Mouse (Mus musculus): Measurements from ENCODE around the gene Mfsd9. TPM values are rescaled to one million over a fixed set of nuclear protein-coding genes. Genes with fewer than 3 reads are reported as not detected.

Gene Mfsd9
- polyA plus RNA-seq, 1 experiment from 2014 or later: 4.5 TPM

DNA sequence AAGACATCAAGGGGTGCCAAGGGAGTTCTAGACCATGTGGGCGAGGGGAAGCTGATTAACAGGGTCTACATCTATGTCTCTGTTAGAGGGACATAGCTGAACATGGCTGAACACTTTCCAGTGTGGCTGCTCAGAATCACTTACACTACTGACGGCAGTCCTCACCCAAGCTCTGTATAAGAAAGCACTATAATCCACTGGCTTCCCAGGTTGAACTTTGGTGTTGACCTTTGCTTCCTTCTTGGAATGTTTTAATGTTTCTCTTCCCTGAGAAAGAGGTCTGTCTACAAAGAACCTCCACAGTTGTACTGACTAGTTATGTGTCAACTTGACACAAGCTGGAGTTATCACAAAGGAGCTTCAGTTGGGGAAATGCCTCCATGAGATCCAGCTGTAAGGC lies 14.4 kb downstream of the Mfsd9 start:
- no peak for ATAC-seq (ENCODE audit: low FRiP score, low read depth)
- 72% methylated on average over 2 of the region's 2 CpGs for WGBS
- H3K4me3 ChIP-seq: no peak overlapping the region
- no peak overlapping the region for H3K9ac ChIP-seq
- peaks cover 42% of the 10 kb centered on the region for H3K36me3 ChIP-seq
- H3K4me2 ChIP-seq (replicated peaks): no peak overlapping the region
- no peak overlapping the region for H3K27ac ChIP-seq
- H3K4me1 ChIP-seq: 0 out of 2 replicates have a peak, but pooled peaks cover 3% of the 10 kb centered on the region
- H3K9me3 ChIP-seq: peaks cover 8% of the 10 kb centered on the region
- no peaks in the 10 kb centered on the region for H3K27me3 ChIP-seq

DNA sequence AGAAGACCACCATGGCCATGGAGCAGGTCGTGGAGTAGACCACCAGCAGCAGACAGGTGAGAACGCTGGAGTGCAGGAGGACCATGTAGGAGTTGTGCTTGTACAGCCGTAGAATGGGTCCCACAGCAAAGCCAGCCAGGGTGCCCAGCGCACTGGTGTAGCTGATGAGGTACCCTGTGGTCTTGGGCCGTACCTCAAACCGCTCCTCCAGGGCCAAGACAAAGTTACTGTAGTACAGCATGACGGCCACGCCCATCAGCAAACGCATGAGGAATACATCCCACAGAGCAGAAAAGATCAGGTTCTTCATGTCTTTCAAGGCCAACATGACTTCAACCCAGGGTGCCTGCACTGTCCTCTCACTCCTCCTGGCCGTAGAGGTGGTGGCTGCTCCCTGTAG lies 16.4 kb downstream of the Mfsd9 start:
- ATAC-seq (ENCODE audit: low FRiP score, low read depth): no peak
- Histone ChIP-seq H3K9ac (no peak overlapping the region), H3K4me2 (replicated peaks) (no peak overlapping the region), H3K27me3 (no peaks in the 10 kb centered on the region), H3K36me3 (peaks cover 22% of the 10 kb centered on the region), H3K27ac (no peak overlapping the region), H3K9me3 (peaks cover 6% of the 10 kb centered on the region), H3K4me1 (0 out of 2 replicates have a peak, but pooled peaks cover 3% of the 10 kb centered on the region), H3K4me3 (no peak overlapping the region)
- 93% methylated on average over 10 of the region's 10 CpGs for WGBS

DNA sequence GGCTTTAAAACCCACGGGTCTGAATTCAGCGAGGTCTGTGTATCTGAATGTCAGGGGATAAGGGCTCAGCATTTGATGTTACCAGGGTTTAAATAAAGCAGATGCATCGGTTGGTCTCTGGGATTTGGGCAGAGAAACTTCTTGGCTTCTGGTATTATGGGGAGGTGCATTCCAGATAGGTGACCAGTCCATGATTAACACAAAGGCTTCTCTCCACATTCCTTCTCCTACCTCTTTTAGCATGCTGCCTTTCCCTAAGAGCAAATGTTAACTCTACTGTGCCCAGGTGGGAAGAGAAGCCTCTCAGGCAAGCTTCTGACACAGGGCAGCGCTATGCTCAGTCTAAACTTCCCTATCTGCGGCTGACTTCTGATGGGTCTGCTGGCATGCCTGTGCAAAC lies 17.3 kb downstream of the Mfsd9 start:
- Histone ChIP-seq H3K4me1 (0 out of 2 replicates have a peak, but pooled peaks cover 3% of the 10 kb centered on the region), H3K4me2 (replicated peaks) (no peak overlapping the region), H3K9ac (no peak overlapping the region), H3K27me3 (no peaks in the 10 kb centered on the region), H3K4me3 (no peak overlapping the region), H3K27ac (no peak overlapping the region), H3K9me3 (no peaks in the 10 kb centered on the region), H3K36me3 (peaks cover 15% of the 10 kb centered on the region)
- WGBS: 84% methylated on average over 5 of the region's 5 CpGs
- no peak for ATAC-seq (ENCODE audit: low FRiP score, low read depth)

DNA sequence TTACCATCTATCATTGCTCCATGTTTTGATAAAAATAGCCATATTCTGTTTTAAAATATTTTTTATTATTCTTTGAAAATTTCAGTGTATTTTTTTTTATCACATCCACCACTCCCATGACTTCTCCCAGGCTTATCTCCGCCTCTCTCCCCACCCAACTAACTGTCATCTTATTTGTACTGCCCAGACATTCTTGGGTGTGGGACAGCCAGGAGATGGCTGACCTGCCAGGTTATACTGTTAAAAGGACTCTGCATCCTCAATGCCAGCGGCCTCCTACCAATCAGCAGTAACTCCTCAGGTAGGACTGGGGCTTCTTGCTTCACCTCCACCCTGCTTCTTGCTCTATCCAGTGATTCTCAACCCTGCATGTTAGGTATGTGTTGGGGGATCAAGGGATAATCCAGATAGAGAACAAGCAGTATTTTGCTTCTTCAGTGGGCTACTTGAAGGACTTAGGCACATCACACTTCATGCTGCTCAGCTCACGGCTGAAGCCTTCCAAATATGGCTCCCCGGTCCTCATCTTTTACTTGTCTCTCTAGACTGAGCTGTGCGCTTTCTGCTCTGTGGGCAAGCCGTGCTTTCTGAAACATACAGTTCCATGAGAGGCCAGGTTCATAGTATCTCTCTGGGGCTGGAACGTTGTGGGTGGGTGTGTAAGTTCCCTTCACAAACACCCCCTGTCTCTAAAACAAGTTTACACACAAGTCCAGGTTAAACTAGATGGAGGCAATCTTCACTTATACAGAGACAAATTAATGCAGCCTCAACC lies 19.1 kb downstream of the Mfsd9 start:
- Histone ChIP-seq H3K9ac (no peak overlapping the region), H3K27ac (no peak overlapping the region), H3K36me3 (peaks cover 15% of the 10 kb centered on the region), H3K4me1 (0 out of 2 replicates have a peak, but pooled peaks cover 3% of the 10 kb centered on the region), H3K4me3 (no peak overlapping the region), H3K27me3 (no peaks in the 10 kb centered on the region), H3K4me2 (replicated peaks) (no peak overlapping the region), H3K9me3 (no peaks in the 10 kb centered on the region)
- WGBS: 90% methylated on average over 7 of the region's 7 CpGs
- no peak for ATAC-seq (ENCODE audit: low FRiP score, low read depth)

DNA sequence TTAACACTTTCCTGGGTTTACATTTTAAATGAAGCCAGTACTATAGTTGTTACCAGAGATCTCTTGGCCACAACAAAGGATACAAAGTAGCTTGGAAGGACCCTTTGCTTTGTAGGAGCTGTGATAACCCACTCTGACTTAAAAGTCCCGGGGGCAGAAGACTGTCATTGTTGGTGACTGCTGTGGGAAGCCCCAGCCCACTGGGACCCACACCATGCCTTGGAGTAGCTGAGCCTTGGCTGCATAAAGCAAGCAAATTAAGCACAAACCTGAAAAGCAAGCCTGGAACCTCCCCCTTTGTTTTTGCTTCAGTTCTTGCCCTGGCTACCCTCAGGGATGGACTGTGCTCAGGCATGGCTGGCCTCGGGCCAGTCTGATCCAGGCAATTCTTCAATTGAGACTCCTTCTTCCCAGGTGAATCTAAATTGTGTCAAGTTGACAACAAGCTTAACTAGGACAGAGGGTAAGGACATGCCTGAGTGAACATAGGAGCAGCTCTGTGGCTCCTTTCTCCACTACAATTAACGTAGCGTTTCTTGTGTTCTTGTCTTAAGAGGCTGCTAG lies 21.1 kb downstream of the Mfsd9 start:
- no peak overlapping the region for H3K9ac ChIP-seq
- H3K4me2 ChIP-seq (replicated peaks): no peak overlapping the region
- no peak overlapping the region for H3K4me3 ChIP-seq
- H3K4me1 ChIP-seq: no peaks in the 10 kb centered on the region
- no peaks in the 10 kb centered on the region for H3K9me3 ChIP-seq
- 75% methylated on average over 4 of the region's 4 CpGs for WGBS
- no peak overlapping the region for H3K27ac ChIP-seq
- H3K27me3 ChIP-seq: no peaks in the 10 kb centered on the region
- no peak for ATAC-seq (ENCODE audit: low FRiP score, low read depth)
- peaks cover 14% of the 10 kb centered on the region for H3K36me3 ChIP-seq

DNA sequence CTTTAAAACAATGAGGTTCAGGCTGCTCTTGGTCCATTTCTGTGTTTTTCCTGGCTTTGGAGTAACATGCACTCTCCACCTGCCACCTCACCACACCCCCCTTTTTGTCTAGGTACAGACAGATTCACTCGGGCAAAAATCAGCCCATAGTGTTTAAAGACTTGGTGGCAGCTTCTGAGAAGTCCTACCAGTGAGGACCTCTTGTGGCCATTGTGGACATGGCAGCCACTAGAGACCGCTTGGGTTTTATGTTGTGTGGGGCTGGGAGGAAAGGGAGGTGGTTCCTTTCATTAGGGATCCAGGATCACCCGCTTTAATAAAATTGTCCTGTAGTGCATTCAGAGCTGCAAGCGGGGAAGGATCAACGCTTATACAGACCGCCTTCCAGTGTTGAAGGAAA lies 21.9 kb downstream of the Mfsd9 start:
- Histone ChIP-seq H3K9ac (no peak overlapping the region), H3K9me3 (no peaks in the 10 kb centered on the region), H3K27me3 (no peaks in the 10 kb centered on the region), H3K4me2 (replicated peaks) (no peak overlapping the region), H3K36me3 (peaks cover 6% of the 10 kb centered on the region), H3K4me1 (no peaks in the 10 kb centered on the region), H3K4me3 (no peak overlapping the region), H3K27ac (no peak overlapping the region)
- ATAC-seq (ENCODE audit: low FRiP score, low read depth): no peak
- WGBS: 30% methylated on average over 6 of the region's 6 CpGs

DNA sequence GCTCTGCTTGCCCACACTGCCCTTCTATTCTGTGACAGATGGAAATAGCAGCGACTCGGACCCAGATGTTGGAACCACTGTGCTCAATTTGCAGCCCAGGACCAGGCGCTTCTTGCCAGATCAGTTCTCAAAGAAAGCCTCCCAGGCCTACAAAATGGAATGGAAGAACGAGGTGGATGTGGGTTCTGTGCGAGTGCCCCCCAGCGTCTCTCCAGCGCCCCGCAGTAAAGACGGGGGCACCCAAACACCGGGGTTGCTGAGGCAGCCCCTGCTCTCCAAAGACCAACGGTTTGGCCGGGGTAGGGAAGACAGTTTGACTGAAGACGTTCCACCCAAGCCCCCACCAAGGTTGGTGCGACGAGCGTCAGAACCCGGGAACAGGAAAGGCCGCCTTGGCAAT lies 22.9 kb downstream of the Mfsd9 start:
- Histone ChIP-seq H3K4me2 (replicated peaks) (no peak overlapping the region), H3K4me3 (no peak overlapping the region), H3K9ac (no peak overlapping the region), H3K9me3 (no peaks in the 10 kb centered on the region), H3K27ac (no peak overlapping the region), H3K27me3 (no peaks in the 10 kb centered on the region), H3K36me3 (no peaks in the 10 kb centered on the region), H3K4me1 (no peaks in the 10 kb centered on the region)
- no peak for ATAC-seq (ENCODE audit: low FRiP score, low read depth)
- 82% methylated on average over 18 of the region's 18 CpGs for WGBS

DNA sequence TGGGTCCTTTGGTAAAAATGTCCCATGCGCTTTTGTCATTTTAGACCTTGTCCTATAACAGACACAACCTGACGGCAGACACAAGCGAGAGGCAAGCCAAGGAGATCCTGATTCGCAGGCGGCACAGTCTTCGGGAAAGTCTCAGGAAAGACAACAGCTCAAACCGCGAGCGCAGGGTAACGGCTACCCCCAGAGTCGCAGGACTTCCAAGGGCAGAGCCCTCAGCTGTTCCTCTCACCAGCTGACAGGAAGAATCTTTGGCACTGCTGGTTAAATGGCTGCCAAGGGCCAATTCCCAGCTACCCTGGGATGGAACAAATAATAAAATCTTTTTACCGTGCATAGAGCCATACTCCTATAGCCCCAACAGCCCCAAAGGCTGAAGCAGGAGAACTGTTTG lies 25.0 kb downstream of the Mfsd9 start:
- 85% methylated on average over 12 of the region's 12 CpGs for WGBS
- ATAC-seq (ENCODE audit: low FRiP score, low read depth): no peak
- no peaks in the 10 kb centered on the region for H3K9me3 ChIP-seq
- no peak overlapping the region for H3K9ac ChIP-seq
- H3K27ac ChIP-seq: no peak overlapping the region
- H3K36me3 ChIP-seq: no peaks in the 10 kb centered on the region
- no peaks in the 10 kb centered on the region for H3K4me1 ChIP-seq
- no peaks in the 10 kb centered on the region for H3K27me3 ChIP-seq
- no peak overlapping the region for H3K4me2 ChIP-seq (replicated peaks)
- no peak overlapping the region for H3K4me3 ChIP-seq

DNA sequence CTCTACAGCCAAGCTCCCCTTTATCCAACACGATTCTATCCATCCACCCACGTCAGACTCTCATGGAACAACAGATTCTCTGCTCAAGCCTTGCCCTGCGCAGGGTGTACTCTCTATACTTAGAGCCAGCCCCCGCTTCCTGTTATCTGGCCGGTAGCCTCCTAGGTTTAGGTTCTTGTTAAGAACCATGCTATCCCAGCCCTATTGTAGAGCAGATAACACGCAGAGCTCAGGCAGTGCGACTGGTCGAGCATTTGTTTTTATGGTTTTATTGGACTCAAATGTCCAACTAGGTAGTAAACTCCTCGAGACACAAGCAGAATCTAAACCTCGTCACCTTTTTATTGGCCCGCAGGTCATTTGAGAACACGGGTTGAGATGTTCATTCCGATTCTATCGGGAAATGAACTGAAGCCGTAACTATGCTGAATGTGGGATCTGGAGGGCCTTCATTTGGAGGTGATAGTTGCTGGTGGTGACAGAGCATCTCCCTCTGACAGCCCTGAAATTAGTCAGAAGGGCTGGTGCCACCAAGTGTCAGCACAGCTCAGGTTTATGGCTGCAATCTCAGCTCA lies 25.7 kb downstream of the Mfsd9 start:
- Histone ChIP-seq H3K9ac (no peak overlapping the region), H3K36me3 (no peaks in the 10 kb centered on the region), H3K27me3 (no peaks in the 10 kb centered on the region), H3K9me3 (no peaks in the 10 kb centered on the region), H3K4me3 (no peak overlapping the region), H3K27ac (no peak overlapping the region), H3K4me1 (no peaks in the 10 kb centered on the region), H3K4me2 (replicated peaks) (no peak overlapping the region)
- ATAC-seq (ENCODE audit: low FRiP score, low read depth): no peak; the same call in 1 of the 2 replicates
- 38% methylated on average over 15 of the region's 15 CpGs for WGBS

DNA sequence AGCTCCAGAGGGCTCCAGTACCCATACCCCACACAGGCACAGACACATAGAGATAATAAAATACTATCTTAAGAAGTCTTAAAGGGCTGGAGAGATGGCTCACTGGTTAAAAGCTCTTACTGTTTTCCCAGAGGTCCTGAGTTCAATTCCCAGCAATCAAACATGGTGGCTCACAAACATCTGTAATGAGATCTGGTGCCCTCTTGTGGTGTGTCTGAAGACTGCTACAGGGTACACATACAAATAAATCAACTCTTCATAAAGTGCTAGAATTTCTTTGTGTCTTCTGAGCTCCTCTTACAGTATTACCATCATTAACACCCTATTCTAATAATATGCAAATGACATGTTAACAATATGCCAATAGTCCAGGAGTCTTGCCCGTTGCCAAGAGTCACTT lies 26.4 kb downstream of the Mfsd9 start:
- ATAC-seq (ENCODE audit: low FRiP score, low read depth): no peak
- no peak overlapping the region for H3K4me3 ChIP-seq
- 93% methylated on average over 1 of the region's 1 CpGs for WGBS

DNA sequence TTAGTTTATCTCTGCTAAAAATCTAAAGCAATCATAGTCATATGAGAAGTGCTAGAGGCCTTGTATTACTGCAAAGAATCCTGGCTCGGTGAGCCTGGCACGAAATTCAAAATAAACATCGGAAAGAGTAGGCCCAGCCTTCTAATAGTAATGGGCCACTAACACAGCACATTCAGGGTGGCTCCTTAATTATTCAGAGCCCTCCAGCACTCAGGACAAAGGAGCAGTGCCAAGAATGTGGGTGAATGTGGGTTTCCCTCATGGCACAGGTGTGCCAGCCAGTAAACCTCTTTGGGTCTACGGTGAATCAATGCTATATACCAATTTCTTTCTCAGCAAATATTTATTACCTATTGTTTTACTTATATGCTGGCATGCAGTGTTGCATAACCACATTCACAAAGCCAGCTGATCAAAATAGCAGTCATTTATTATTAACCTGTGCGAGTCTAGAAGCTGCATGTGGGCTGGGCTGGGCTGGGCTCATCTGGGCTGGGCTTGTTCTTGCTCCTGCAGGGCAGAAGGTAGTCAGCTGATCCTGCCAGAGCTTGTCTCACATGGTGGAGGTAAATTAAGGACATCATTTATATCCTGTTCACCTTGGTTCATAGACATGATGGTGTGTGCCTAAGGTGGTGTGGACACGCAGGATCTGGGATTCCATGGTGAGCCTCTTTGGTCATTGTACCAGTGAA lies 30.6 kb downstream of the Mfsd9 start:
- no peaks in the 10 kb centered on the region for H3K36me3 ChIP-seq
- H3K4me2 ChIP-seq (replicated peaks): no peak overlapping the region
- no peak overlapping the region for H3K27ac ChIP-seq
- no peak overlapping the region for H3K4me3 ChIP-seq
- H3K4me1 ChIP-seq: no peaks in the 10 kb centered on the region
- ATAC-seq (ENCODE audit: low FRiP score, low read depth): no peak
- H3K9ac ChIP-seq: no peak overlapping the region
- H3K9me3 ChIP-seq: no peaks in the 10 kb centered on the region
- WGBS: 83% methylated on average over 6 of the region's 6 CpGs
- H3K27me3 ChIP-seq: no peaks in the 10 kb centered on the region

More for the DNA sequence above, 26.4 kb downstream of the Mfsd9 start:
- no peaks in the 10 kb centered on the region for H3K4me1 ChIP-seq
- no peaks in the 10 kb centered on the region for H3K36me3 ChIP-seq
- H3K4me2 ChIP-seq (replicated peaks): no peak overlapping the region
- no peak overlapping the region for H3K27ac ChIP-seq
- H3K9ac ChIP-seq: no peak overlapping the region
- no peaks in the 10 kb centered on the region for H3K27me3 ChIP-seq
- H3K9me3 ChIP-seq: no peaks in the 10 kb centered on the region

DNA sequence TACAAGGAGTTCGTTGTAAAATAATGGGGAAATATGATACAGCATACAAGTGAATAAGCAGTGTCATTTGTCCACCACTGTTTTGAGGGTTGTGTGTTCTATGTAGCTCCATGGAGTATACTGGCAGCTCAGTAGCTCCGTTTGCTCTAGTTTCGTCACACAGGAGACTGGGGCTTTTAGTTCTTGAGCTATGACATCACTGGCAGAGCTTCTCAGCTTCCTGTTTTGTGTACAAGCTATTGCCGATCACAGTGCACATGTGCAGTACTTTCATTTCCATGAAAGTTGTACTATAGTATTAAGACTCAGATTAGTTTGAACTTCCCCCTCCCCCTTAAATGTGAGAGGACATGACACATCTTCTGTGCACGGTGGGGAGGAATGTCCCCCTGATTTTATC lies 44.4 kb downstream of the Mfsd9 start:
- Histone ChIP-seq H3K9me3 (no peaks in the 10 kb centered on the region), H3K4me3 (no peak overlapping the region), H3K27ac (no peak overlapping the region), H3K27me3 (no peaks in the 10 kb centered on the region), H3K36me3 (no peaks in the 10 kb centered on the region), H3K4me1 (no peaks in the 10 kb centered on the region), H3K9ac (no peak overlapping the region), H3K4me2 (replicated peaks) (no peak overlapping the region)
- no peak for ATAC-seq (ENCODE audit: low FRiP score, low read depth)
- WGBS: 73% methylated on average over 5 of the region's 5 CpGs

Measured in limb, embryonic 13.5 days (tissue).